Mouse (Mus musculus) forebrain, embryonic 11.5 days (tissue): Measurements from ENCODE around the gene Tbkbp1. TPM values are rescaled to one million over a fixed set of nuclear protein-coding genes. Genes with fewer than 3 reads are reported as not detected.

ENCODE experiments used
- ATAC-seq: fragments of 200-750 bp; cut with Nextera tagmentation; replicated peaks from 2 replicates; pipeline ENCODE4 v1.8.0; 2017; ENCODE audit warnings: moderate TSS enrichment; ENCODE audit not compliant: low FRiP score
- DNase-seq: peaks from one replicate; pipeline ENCODE4 v3.0.0-alpha.2; 2017; ENCODE audit warnings: low spot score
- H3K27ac ChIP-seq: fragments of 300-500 bp; sonication (generic); 2 replicates; pipeline ENCODE4 v1.5.1; 2014; ENCODE audit warnings: low read depth, low read length
- H3K27me3 ChIP-seq: fragments of 300-500 bp; sonication (generic); 2 replicates; pipeline ENCODE4 v1.6.1; 2014; ENCODE audit warnings: mild to moderate bottlenecking, low read length, mixed read lengths; ENCODE audit not compliant: control insufficient read depth, insufficient read depth
- H3K36me3 ChIP-seq: fragments of 300-500 bp; sonication (generic); 2 replicates; pipeline ENCODE4 v1.6.1; 2014; ENCODE audit warnings: mild to moderate bottlenecking, low read length, moderate library complexity, mixed read lengths; ENCODE audit not compliant: control insufficient read depth, insufficient read depth
- H3K4me1 ChIP-seq: fragments of 300-500 bp; sonication (generic); replicated peaks from 2 replicates; pipeline ENCODE4 v1.6.1; 2014; ENCODE audit warnings: low read length, mixed read lengths; ENCODE audit not compliant: control insufficient read depth, insufficient read depth
- H3K4me2 ChIP-seq: fragments of 300-500 bp; sonication (generic); 2 replicates; pipeline ENCODE4 v1.6.1; 2014; ENCODE audit warnings: low read depth, mild to moderate bottlenecking, low read length, moderate library complexity, mixed read lengths; ENCODE audit not compliant: severe bottlenecking
- H3K4me3 ChIP-seq: fragments of 300-500 bp; sonication (generic); 2 replicates; pipeline ENCODE4 v1.5.1; 2014; ENCODE audit warnings: low read depth, low read length
- H3K9ac ChIP-seq: fragments of 300-500 bp; sonication (generic); 2 replicates; pipeline ENCODE4 v1.6.1; 2014; ENCODE audit warnings: low read length
- H3K9me3 ChIP-seq: fragments of 300-500 bp; sonication (generic); 2 replicates; pipeline ENCODE4 v1.6.1; 2016; ENCODE audit warnings: low read length, mixed read lengths; ENCODE audit not compliant: control insufficient read depth
- WGBS: fragments of 180-500 bp; shearing (Covaris S2); extraction: QIAGEN DNeasy Blood & Tissue Kit; methylation state at CpG from one replicate; pipeline ENCODE4 v1.1.7; 2014; 5-methylcytosine and 5-hydroxymethylcytosine counted together
- polyA plus RNA-seq: library from polyadenylated mRNA; unstranded; fragments of >200 nt; fragmentation: Nextera tagmentation; extraction: Ambion mirVana; gene quantifications from 2 replicates; pipeline ENCODE4 v1.2.1, GENCODE M21; 2014

The Tbkbp1 gene
- polyA plus RNA-seq, 1 experiment from 2014 or later: 5.4 TPM

DNA sequence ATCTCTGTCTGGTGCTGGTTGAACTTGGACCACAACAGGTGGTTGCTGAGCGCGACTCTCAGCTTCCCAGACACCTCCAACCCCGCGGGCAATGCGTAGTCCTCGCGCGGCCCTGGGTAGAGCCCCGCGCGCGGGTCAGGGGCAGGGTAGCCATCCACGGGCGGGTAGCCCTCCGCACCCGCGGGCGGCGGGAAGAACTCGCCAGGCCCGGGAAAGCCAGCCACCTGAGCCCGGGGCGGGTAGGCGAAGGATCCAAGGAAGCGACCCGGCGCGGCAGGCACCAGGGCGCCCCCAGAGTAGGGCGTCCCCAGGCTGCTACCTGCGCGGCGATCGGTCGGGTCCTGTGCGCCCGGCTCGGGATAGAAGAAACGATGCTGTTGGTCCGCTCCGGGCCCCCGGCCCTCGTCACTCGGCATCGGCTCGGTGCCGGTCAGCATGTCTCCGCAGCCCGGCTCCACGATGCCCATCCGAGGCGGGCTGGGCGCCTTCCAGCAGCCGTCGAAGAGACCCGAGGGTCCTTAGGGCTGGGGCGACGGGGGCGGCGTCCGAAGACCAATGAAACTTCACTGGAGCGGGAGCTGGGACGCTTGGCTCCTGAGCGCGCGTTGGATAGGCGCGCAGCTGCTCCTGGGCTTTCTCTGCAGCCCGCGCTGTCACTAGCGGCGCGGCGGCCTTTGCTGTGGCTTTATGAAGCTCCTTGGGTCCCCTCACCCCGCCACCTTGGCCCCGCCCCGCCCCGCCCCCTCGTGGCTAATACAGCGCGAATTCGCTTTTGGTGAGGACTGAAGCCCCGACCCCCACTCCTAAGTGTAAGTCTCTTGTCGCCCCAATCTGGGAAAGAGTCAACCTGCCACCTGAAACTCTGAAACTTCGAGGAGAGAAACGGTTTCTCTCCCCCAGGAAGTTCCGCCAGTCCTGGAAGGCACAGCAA, 36.4 kb downstream of the Tbkbp1 start, which contains the start of gene Tbx21:
Gene Tbx21 (minus strand): TSS at position 661 of the 931 bp plus-strand sequence.
- Histone ChIP-seq H3K4me3 (peak within 1 kb of the TSS; percentile 36), H3K27me3 (peaks cover 43% of the 10 kb centered on the region), H3K9me3 (no peaks in the 10 kb centered on the region), H3K36me3 (no peaks in the 10 kb centered on the region), H3K4me1 (peaks cover 10% of the 10 kb centered on the region), H3K9ac (peak within 1 kb of the TSS; percentile 2), H3K4me2 (peak within 1 kb of the TSS; percentile 66), H3K27ac (no peak within 1 kb of the TSS)
- ATAC-seq: 0 out of 2 replicates have a peak, but pooled peaks have one; percentile 30
- WGBS: under 1% methylated on average over 86 of the region's 87 CpGs
- peak; percentile 72 for DNase-seq

DNA sequence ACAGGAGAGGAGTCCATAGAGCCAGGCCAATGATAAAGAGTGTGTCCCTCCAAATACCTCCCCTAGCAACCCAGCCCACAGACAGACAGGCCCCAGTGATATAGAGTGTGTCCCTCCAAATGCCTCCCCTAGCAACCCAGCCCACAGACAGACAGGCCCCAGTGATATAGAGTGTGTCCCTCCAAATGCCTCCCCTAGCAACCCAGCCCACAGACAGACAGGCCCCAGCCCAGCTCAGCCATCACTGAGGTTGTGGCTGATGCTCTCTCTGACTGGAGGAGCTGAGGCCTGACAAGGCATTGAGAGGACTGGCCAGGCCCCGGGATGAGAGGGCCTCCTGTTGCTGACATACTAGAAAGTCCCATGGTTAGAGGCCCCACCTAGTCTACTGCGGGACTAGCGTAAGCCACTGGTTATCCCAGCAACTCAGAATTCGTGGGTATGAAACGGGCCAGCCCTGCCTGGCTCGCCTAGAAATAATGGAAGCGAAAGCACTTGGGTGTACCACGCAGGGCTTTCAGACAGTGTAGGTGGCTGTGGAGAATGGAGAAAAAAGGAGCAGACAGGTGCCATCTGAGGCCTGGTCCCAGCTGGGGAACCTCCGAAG, 38.7 kb downstream of the Tbkbp1 start:
- no peak for DNase-seq
- Histone ChIP-seq H3K27ac (no peak overlapping the region), H3K4me2 (no peak overlapping the region), H3K4me3 (no peak overlapping the region), H3K27me3 (peaks cover 41% of the 10 kb centered on the region), H3K4me1 (peaks cover 10% of the 10 kb centered on the region), H3K9me3 (no peaks in the 10 kb centered on the region), H3K36me3 (no peaks in the 10 kb centered on the region), H3K9ac (no peak overlapping the region)
- no peak for ATAC-seq
- 81% methylated on average over 9 of the region's 9 CpGs for WGBS

- H3K4me2 ChIP-seq: no peak overlapping the region
- no peak overlapping the region for H3K9ac ChIP-seq
- no peak overlapping the region for H3K27ac ChIP-seq
- H3K4me3 ChIP-seq: no peak overlapping the region
- H3K36me3 ChIP-seq: no peaks in the 10 kb centered on the region
- 71% methylated on average over 16 of the region's 16 CpGs for WGBS
- H3K4me1 ChIP-seq: no peaks in the 10 kb centered on the region
- peaks cover 14% of the 10 kb centered on the region for H3K27me3 ChIP-seq
- no peaks in the 10 kb centered on the region for H3K9me3 ChIP-seq
- ATAC-seq (no peak), DNase-seq (no peak)
Observed at GRCm38 (mm10) chr11:97108976-97109375, 42.3 kb downstream of the Tbkbp1 start.

GRCm38 (mm10) chr11:97104091-97104483, 47.2 kb downstream of the Tbkbp1 start:
- H3K4me1 ChIP-seq: no peaks in the 10 kb centered on the region
- ATAC-seq (no peak), DNase-seq (no peak)
- no peaks in the 10 kb centered on the region for H3K27me3 ChIP-seq
- no peaks in the 10 kb centered on the region for H3K9me3 ChIP-seq
- no peak overlapping the region for H3K9ac ChIP-seq
- no peak overlapping the region for H3K27ac ChIP-seq
- no peaks in the 10 kb centered on the region for H3K36me3 ChIP-seq
- H3K4me3 ChIP-seq: no peak overlapping the region
- 92% methylated on average over 9 of the region's 9 CpGs for WGBS
- no peak overlapping the region for H3K4me2 ChIP-seq

GRCm38 (mm10) chr11:97103163-97104090, 47.9 kb downstream of the Tbkbp1 start:
- DNase-seq (no peak), ATAC-seq (no peak)
- 93% methylated on average over 10 of the region's 10 CpGs for WGBS

GRCm38 (mm10) chr11:97101722-97102121, 49.6 kb downstream of the Tbkbp1 start:
- DNase-seq: peak; percentile 83
- Histone ChIP-seq H3K9me3 (no peaks in the 10 kb centered on the region), H3K4me2 (no peak overlapping the region), H3K9ac (no peak overlapping the region), H3K27me3 (peaks cover 10% of the 10 kb centered on the region), H3K36me3 (no peaks in the 10 kb centered on the region), H3K27ac (no peak overlapping the region), H3K4me3 (no peak overlapping the region), H3K4me1 (no peaks in the 10 kb centered on the region)
- WGBS: 20% methylated on average over 9 of the region's 9 CpGs
- ATAC-seq: no peak

More at GRCm38 (mm10) chr11:97103163-97104090, 47.9 kb downstream of the Tbkbp1 start:
- Histone ChIP-seq H3K27me3 (peaks cover 3% of the 10 kb centered on the region; the same call in 1 of the 2 replicates), H3K36me3 (no peaks in the 10 kb centered on the region), H3K4me2 (no peak overlapping the region), H3K4me3 (no peak overlapping the region), H3K9me3 (no peaks in the 10 kb centered on the region), H3K4me1 (no peaks in the 10 kb centered on the region), H3K9ac (no peak overlapping the region), H3K27ac (no peak overlapping the region)

- Histone ChIP-seq H3K4me3 (no peak overlapping the region), H3K27me3 (peaks cover 10% of the 10 kb centered on the region)
Observed at GRCm38 (mm10) chr11:97098791-97099190, 52.5 kb downstream of the Tbkbp1 start.

GRCm38 (mm10) chr11:97094600-97094999, 56.7 kb downstream of the Tbkbp1 start:
- WGBS: 72% methylated on average over 2 of the region's 2 CpGs
- Histone ChIP-seq H3K36me3 (no peaks in the 10 kb centered on the region), H3K4me2 (no peak overlapping the region), H3K4me1 (no peaks in the 10 kb centered on the region), H3K27me3 (peaks cover 10% of the 10 kb centered on the region), H3K27ac (no peak overlapping the region), H3K9ac (no peak overlapping the region), H3K9me3 (no peaks in the 10 kb centered on the region), H3K4me3 (no peak overlapping the region)
- no peak for ATAC-seq
- DNase-seq: no peak

More at GRCm38 (mm10) chr11:97098791-97099190, 52.5 kb downstream of the Tbkbp1 start:
- ATAC-seq: no peak
- Histone ChIP-seq H3K4me1 (no peaks in the 10 kb centered on the region), H3K4me2 (no peak overlapping the region), H3K9me3 (no peaks in the 10 kb centered on the region), H3K9ac (no peak overlapping the region), H3K36me3 (no peaks in the 10 kb centered on the region), H3K27ac (no peak overlapping the region)
- no peak for DNase-seq
- WGBS: 22% methylated on average over 18 of the region's 18 CpGs
